In genomic region chr19:7415916-7416833, GRCm38 (mm10) we compare ENCODE assay signal across 8 mouse cellular contexts. TPM values are rescaled to one million over a fixed set of nuclear protein-coding genes. Genes with fewer than 3 reads are reported as not detected.
A peak's percentile ranks its signal among the peaks of the same experiment; 100 is the strongest.
DNase-seq lines count a peak whose midpoint lies in the region; ATAC-seq lines count a peak whose summit lies in the region.

No protein-coding gene starts in this region.

- H3K9me3 ChIP-seq in embryonic facial prominence, embryonic 15.5 days (replicated peaks): no peaks in the 10 kb centered on the region
- H3K9me3 ChIP-seq in hindbrain, embryonic 14.5 days (ENCODE audit: control insufficient read depth, low read length): no peaks in the 10 kb centered on the region
- no peaks in the 10 kb centered on the region for H3K9me3 ChIP-seq in midbrain, embryonic 10.5 days (replicated peaks)

- peaks cover 39% of the 10 kb centered on the region for H3K4me1 ChIP-seq in embryonic facial prominence, embryonic 15.5 days
- H3K4me1 ChIP-seq in hindbrain, embryonic 14.5 days (replicated peaks; ENCODE audit: control insufficient read depth, insufficient read depth, low read length): peaks cover 34% of the 10 kb centered on the region
- H3K4me1 ChIP-seq in midbrain, embryonic 10.5 days: peaks cover 40% of the 10 kb centered on the region

- no peaks in the 10 kb centered on the region for H3K27me3 ChIP-seq in embryonic facial prominence, embryonic 15.5 days
- no peaks in the 10 kb centered on the region for H3K27me3 ChIP-seq in hindbrain, embryonic 14.5 days (ENCODE audit: control insufficient read depth, insufficient read depth, low read length)
- H3K27me3 ChIP-seq in midbrain, embryonic 10.5 days (ENCODE audit: low read depth, poor library complexity, severe bottlenecking): peaks cover 31% of the 10 kb centered on the region

- 27% methylated on average over 22 of the region's 22 CpGs for WGBS in embryonic facial prominence, embryonic 15.5 days
- 23% methylated on average over 22 of the region's 22 CpGs for WGBS in hindbrain, embryonic 14.5 days
- WGBS in midbrain, embryonic 10.5 days: 34% methylated on average over 22 of the region's 22 CpGs

- H3K4me2 ChIP-seq in embryonic facial prominence, embryonic 15.5 days (replicated peaks): peak overlapping the region; percentile 85
- H3K4me2 ChIP-seq in hindbrain, embryonic 14.5 days (replicated peaks): peak overlapping the region; percentile 90

- H3K36me3 ChIP-seq in embryonic facial prominence, embryonic 15.5 days: 0 out of 2 replicates have a peak, but pooled peaks cover 3% of the 10 kb centered on the region
- peaks cover 11% of the 10 kb centered on the region for H3K36me3 ChIP-seq in hindbrain, embryonic 14.5 days (replicated peaks; ENCODE audit: control insufficient read depth, insufficient read depth)
- peaks cover 18% of the 10 kb centered on the region for H3K36me3 ChIP-seq in midbrain, embryonic 10.5 days

- ATAC-seq in embryonic facial prominence, embryonic 15.5 days (ENCODE audit: insufficient number of reproducible peaks, low FRiP score, low TSS enrichment, low read depth): no peak
- ATAC-seq in hindbrain, embryonic 14.5 days (ENCODE audit: low FRiP score): no peak; the same call in 1 of the 2 replicates

- H3K27ac ChIP-seq in embryonic facial prominence, embryonic 15.5 days (replicated peaks): peak overlapping the region; percentile 94
- H3K27ac ChIP-seq in hindbrain, embryonic 14.5 days: peak overlapping the region; percentile 100
- peak overlapping the region; percentile 99 for H3K27ac ChIP-seq in midbrain, embryonic 10.5 days (replicated peaks)

- H3K9ac ChIP-seq in embryonic facial prominence, embryonic 15.5 days: peak overlapping the region; percentile 98
- peak overlapping the region; percentile 100 for H3K9ac ChIP-seq in hindbrain, embryonic 14.5 days

- intact Hi-C loops in left cerebral cortex, postnatal 4 days (cut with DNase I): loop anchor here (5.0 kb wide), 1 partner anchor 34 kb away; the partner anchor contains the start of gene Spindoc
- intact Hi-C loops in left cerebral cortex, postnatal 25 days (cut with DNase I): loop anchor here (2.0 to 10.0 kb wide), 4 partner anchors 33 to 361 kb away; partner anchors contain the start of genes Macrod1, Naa40 and Spindoc

- peak overlapping the region; percentile 86 for H3K4me3 ChIP-seq in embryonic facial prominence, embryonic 15.5 days (replicated peaks)
- H3K4me3 ChIP-seq in hindbrain, embryonic 14.5 days (replicated peaks; ENCODE audit: low read length): peak overlapping the region; percentile 81
- peak overlapping the region; percentile 90 for H3K4me3 ChIP-seq in midbrain, embryonic 10.5 days

- DNase-seq in left cerebral cortex, postnatal 4 days: peak; percentile 33
- no peak for DNase-seq in left cerebral cortex, postnatal 25 days (ENCODE audit: low spot score in 2 of 2)
- DNase-seq in hindbrain, embryonic 14.5 days (ENCODE audit: low spot score): no peak
- no peak for DNase-seq in midbrain, embryonic 10.5 days (ENCODE audit: low spot score)
- DNase-seq in adrenal gland, adult 18-20 months (ENCODE audit: low spot score in 2 of 2): no peak
- no peak for DNase-seq in ovary, adult 18-20 months (ENCODE audit: low spot score)
- no peak for DNase-seq in thymus, postnatal 4 days

RNA-seq across cellular contexts. Expression of gene 2700081O15Rik, which starts 1.2 kb away (rescaled TPM):
- 100 to 1,000 TPM; 145 to 166 TPM for total RNA-seq in left cerebral cortex, postnatal 4 days (2021)
- total RNA-seq in left cerebral cortex, postnatal 25 days (2021): 10 to 100 TPM; 36.0 to 36.2 TPM
- 8.3 and 9.5 TPM in 2 replicates for polyA plus RNA-seq in embryonic facial prominence, embryonic 15.5 days (2015; fragmentation: Nextera tagmentation; extraction: Ambion mirVana)
- polyA plus RNA-seq in hindbrain, embryonic 14.5 days (2014; fragmentation: Nextera tagmentation; extraction: Ambion mirVana): 15.4 and 16.3 TPM in 2 replicates
- 5.7 and 7.6 TPM in 2 replicates for polyA plus RNA-seq in midbrain, embryonic 10.5 days (2016; fragmentation: Nextera tagmentation; extraction: Ambion mirVana)
- 10 to 100 TPM; 17.1 to 20.0 TPM for total RNA-seq in adrenal gland, adult 18-20 months (2021)

RNA-seq across cellular contexts. Expression of gene Spindoc, which starts 33.4 kb away (rescaled TPM):
- total RNA-seq in left cerebral cortex, postnatal 4 days (2021): 10 to 100 TPM; 38.9 to 43.9 TPM
- 10 to 100 TPM; 29.0 to 32.0 TPM for total RNA-seq in left cerebral cortex, postnatal 25 days (2021)
- 30.1 and 36.2 TPM in 2 replicates for polyA plus RNA-seq in embryonic facial prominence, embryonic 15.5 days (2015; fragmentation: Nextera tagmentation; extraction: Ambion mirVana)
- 21.8 and 25.8 TPM in 2 replicates for polyA plus RNA-seq in hindbrain, embryonic 14.5 days (2014; fragmentation: Nextera tagmentation; extraction: Ambion mirVana)
- polyA plus RNA-seq in midbrain, embryonic 10.5 days (2016; fragmentation: Nextera tagmentation; extraction: Ambion mirVana): 43.1 and 51.7 TPM in 2 replicates
- total RNA-seq in adrenal gland, adult 18-20 months (2021): 10 to 100 TPM; 19.9 to 22.7 TPM
